Mouse (Mus musculus) heart, postnatal 0 days (tissue): ENCODE measurements around the gene Rrp7a.

Experiments used
- CTCF ChIP-seq: IDR thresholded peaks from 2 replicates; pipeline ENCODE4 v1.5.1; 2016; ENCODE audit warnings: antibody characterized with exemption, control low read depth, low read depth
- EP300 ChIP-seq: IDR thresholded peaks from 2 replicates; pipeline ENCODE4 v1.6.1; 2016; ENCODE audit warnings: antibody characterized with exemption, low read depth

DNA sequence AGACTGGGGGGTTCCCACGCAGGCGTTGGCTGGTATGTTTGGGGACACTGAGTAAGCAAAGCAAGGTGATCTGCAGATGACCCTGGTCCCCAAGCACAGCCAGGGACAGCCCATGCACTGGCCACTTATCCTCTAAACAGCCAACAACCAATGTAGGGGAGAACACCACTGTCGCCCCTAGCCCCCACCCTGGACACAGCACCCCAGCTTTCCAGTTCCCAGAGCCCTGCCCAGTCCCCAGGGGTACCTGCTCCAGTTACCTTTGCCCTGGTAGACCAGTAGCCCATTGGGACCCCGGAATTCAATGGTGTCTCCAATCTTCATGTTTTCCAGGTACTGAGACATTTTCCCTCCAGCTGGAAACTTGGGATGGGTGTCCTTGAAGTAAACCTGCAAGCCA lies 38.0 kb upstream of the Rrp7a start:
- no peak for TF ChIP-seq CTCF
- no peak for TF ChIP-seq EP300
